Mouse (Mus musculus) WW6 (cell line): ENCODE results near the gene Fbxw7.

ENCODE experiments used
- DNase-seq: peaks from one replicate; pipeline ENCODE4 v3.0.0-alpha.2; 2013; ENCODE audit warnings: low read depth, low spot score

Fbxw7 gene

GRCm38 (mm10) chr3:84949387-84949786 lies 134.3 kb downstream of the Fbxw7 start:
- no peak for DNase-seq

GRCm38 (mm10) chr3:84951698-84952097 lies 136.6 kb downstream of the Fbxw7 start:
- no peak for DNase-seq

DNA sequence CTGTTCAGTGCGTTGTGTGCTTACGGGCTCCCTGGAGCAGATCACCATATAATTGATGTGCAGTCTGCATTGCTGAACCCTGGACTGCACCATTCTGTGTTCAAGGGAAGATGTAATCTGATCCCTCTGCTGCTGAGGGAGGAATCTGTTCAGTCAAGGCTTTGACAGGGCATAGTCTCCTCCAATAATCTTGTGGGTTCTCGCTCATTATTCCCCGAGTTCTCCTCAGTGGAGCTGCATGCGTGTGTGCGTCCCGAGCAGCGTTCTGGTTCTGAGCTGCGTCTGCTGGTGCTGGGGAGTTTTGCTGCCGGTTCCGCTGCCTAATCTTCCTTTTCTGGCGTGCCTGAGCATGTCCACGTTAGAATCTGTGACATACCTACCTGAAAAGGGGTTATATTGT lies 137.1 kb downstream of the Fbxw7 start:
- DNase-seq, result peak; percentile 36

GRCm38 (mm10) chr3:84952585-84953187 lies 137.6 kb downstream of the Fbxw7 start:
- DNase-seq, result no peak

DNA sequence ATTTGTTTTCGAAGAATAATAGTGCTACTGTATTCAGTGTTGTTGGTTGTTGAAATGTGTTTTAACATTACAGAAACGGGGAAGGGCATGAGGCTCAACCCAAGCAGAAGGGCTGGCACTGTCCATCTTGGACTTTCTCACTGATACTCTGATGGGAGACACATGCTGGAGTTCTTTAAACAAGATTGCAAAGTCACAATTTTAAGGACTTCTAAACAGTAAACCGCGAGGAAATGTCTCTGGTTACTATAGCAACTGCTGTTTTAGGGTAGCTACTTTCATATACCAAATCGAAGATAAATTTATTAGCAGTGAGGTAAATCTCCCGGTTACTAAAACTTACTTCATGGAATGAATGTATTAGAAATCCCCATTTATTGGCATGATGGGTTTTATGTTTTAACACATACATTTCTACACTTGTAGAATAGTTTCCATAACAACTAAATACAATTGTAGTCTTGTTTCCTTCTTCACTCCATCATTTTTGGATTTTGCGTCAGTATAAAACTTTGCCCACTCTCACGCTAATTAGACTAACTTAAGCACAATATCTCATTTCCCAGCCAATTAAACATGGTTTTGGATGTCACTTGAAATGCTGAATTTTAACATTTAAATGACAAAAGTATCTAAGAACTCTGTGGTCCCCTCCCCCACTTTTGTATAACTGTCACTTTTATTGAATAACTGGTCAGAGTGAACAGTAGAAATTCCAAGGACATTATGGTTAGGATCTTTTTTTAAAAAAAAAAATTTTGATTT lies 140.1 kb downstream of the Fbxw7 start:
- DNase-seq, result no peak

DNA sequence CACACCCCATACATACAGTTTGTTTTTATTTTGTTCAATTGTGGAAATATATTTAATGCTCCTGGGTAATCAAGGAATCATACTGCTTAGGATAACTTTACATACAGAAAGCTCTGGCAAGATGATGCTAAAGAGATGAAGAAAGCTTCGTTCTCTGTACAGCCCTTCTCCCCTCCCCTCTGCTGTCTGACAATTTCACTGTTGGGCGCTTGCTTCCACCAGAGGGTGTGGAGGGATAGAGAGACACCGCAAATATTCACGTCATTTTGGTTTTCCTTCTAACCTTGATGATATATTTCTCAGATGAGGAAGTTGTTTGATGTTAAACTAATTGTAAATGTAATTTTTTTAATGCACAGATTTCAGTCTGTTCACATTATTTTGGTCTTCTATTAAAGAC lies 140.8 kb downstream of the Fbxw7 start:
- DNase-seq, result no peak

GRCm38 (mm10) chr3:84965156-84965555 lies 150.1 kb downstream of the Fbxw7 start:
- no peak for DNase-seq

GRCm38 (mm10) chr3:84967364-84967763 lies 152.3 kb downstream of the Fbxw7 start:
- no peak for DNase-seq

DNA sequence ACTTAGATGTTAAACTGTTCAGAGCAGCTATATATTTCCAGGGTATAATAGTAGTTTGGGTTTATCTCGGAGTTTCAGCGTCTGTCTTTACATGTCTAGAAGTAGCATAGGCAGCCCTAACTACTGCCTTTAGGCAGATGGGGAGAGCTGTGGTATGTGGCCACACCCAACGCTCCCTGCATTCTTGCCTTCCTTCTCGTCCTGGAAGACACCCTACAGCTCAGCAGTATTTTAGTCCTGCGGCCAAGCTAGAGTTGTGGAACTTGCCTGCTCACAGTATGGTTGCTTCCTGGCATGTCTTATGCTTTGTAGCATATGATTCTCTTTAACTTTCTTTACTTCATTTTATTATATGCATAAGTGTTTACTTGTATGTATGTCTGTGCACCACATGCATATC lies 156.5 kb downstream of the Fbxw7 start:
- peak; percentile 36 for DNase-seq

DNA sequence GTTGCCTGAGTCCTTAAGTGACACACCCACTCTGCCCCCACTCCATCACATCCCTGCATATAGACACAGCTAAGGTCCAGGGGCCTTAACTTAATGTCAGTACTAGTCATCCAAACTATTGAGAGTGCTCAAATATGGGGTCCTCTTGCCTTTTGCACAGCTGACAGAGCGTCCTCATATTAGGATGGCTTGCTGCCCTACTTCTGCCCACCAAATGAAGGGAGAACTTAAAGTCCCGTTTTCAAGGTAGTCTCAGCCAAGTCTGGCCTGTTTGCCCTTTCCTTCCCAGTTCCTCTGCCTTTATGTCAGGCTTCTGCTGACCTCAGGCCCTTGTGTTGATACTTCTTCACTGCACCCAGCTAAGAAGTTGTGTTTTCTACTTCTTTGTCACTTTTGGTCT lies 157.8 kb downstream of the Fbxw7 start:
- DNase-seq, result no peak

DNA sequence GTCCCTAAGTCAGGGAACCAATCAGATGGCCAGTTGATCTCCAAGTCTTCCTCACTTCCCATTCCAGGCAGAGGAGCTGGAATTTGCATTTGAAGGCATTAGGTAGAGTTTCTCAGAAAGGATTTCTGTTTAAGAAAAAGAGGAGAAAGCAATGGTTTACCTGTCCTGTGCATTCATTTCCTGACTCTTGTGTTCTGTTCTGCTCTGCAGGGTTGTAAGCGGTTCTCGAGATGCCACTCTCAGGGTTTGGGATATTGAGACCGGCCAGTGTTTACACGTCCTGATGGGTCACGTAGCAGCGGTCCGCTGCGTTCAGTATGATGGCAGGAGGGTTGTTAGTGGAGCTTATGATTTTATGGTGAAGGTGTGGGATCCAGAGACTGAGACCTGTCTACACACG lies 159.1 kb downstream of the Fbxw7 start:
- DNase-seq, result no peak

DNA sequence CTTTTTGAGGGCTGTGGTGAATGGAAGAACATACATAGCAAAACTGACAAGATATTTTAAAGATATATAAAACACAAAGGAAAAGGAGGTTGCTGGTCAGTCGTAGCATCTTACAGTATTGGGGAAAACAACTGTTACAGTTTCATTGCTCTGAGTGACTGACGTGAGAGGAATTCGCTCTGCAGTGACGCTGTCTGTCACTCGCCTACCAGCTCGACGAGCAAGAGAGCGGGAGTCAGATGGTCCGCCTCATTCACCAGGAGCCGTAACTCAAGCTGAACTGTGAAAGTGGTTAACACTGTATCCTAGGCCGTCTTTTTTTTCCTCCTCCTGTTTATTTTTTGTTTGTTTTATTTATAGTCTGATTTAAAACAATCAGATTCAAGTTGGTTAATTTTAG lies 163.6 kb downstream of the Fbxw7 start:
- DNase-seq, result no peak

DNA sequence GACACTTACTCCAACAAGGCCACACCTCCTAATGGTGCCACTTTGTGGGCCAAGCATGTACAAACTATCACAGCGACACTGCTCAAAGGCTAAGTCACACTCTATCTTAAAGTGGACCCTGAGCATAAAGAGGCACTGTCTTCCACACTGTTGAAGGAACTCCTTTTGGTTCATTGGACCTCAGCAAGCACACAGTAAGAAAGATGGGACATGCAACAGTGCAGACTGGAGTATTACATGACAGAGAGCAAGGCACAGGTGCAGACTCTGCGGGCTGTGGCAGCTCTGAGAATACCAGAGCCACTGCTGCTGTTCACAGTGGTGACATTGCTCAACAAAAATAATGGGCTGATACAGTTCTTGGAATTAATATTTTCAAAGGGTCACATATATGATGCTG lies 165.1 kb downstream of the Fbxw7 start:
- no peak for DNase-seq

DNA sequence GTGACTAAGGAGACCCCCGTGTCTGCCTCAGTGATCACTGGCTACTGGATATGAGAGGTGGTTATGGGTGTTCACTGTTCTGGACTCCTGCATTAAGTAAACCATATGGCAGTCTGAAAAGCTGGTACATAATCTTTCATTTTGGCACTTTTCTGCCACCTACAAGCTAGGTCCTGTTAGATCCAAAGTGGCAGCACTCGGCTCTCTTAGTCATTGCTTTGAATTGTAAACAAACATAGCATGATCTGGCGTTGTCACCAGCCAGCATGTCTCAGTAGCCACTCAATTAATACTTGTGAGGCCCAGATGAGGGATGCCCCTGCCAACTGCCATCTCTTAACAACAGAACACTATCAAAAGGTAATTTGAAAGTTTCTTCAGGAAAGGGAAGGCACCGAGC lies 167.6 kb downstream of the Fbxw7 start:
- DNase-seq, result no peak

DNA sequence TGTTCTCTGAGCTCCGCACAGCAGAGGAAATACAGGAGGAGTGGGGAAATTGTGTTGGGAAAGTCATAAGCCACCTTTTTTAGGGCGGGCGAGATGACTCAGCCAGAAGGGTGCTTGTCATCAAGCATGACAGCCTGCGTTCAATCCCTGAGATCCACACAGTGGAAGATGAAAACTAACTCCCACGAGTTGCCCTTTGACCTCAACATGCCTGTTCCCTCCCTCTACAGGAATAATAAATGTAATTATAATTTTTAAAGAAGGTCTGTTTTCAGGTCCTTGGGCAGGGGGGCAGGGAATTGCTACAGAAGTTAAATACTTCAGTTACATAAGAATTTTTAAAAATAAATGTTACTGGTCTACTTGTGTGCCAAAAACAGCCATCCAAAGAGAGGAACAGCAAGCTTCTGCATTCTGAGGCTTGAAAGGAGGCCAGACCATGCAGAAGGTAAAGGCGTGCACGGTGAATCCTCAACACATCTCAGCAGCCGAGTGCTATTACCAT lies 170.1 kb downstream of the Fbxw7 start:
- DNase-seq, result no peak

GRCm38 (mm10) chr3:84988880-84989279 lies 173.8 kb downstream of the Fbxw7 start:
- DNase-seq, result no peak

GRCm38 (mm10) chr3:85005257-85005656 lies 190.2 kb downstream of the Fbxw7 start:
- DNase-seq, result no peak

DNA sequence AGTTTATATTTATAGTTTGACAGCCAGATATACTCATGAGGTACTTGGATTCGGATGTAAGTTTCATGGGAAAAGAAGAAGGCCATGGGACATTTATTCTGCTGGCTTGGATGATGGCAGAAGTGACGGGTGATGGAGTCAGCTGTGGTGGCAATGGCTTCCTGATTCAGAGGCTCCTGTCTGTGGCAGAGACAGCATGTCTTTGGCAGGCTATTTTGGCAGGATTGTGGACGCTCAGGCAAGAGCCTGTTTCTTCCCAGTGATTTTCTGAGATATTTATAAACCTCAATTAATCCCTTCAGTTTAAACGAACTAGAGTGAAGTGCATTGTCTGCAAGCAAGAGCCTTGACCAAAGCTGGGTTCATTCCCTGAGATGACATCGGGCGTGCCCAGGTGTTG lies 197.8 kb downstream of the Fbxw7 start:
- DNase-seq, result no peak

DNA sequence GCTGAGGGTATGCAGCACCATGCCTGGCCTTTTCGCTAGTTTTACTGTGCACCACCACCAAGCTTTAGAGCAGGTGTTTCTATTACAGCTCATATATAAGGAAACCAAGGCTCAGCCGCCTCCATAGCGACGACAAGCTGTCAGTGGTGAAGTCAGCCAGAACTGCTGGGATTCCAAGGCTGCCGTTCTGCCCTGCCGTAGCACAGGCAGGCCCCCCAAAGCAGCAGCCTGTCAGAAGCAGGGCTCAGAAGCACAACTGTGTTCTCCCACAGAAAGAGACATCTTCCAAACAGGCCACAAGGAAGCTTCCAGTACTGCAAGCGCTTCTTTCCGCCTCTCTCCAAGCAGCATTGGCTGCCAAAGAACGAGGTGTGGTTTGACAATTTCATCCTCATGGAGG lies 200.6 kb downstream of the Fbxw7 start:
- DNase-seq, result no peak

- no peak for DNase-seq
Measured at GRCm38 (mm10) chr3:85020137-85020536, 205.1 kb downstream of the Fbxw7 start.

GRCm38 (mm10) chr3:85021816-85022215 lies 206.7 kb downstream of the Fbxw7 start:
- no peak for DNase-seq

- no peak for DNase-seq
Measured at GRCm38 (mm10) chr3:85022800-85023199, 207.7 kb downstream of the Fbxw7 start.

DNA sequence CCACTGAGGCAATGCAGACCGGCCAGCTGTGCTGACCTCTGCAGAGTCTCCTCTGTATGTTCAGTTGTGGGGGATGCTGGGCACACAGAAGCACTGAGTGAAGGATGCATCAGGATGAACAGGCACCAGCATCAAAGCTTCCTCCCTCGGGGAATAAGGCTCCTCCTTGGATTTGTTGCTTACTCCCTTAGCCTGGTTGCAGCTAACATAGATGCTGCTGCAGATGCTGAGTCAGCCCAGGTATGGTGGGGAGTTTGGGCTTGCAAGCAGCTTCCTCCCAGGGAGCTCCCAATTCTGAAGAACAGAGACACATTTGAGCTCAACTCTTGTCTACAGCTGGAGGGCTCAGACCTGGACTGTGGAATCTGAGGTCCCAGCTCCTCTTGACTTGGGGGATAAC lies 209.2 kb downstream of the Fbxw7 start:
- DNase-seq, result no peak
